Mouse (Mus musculus): Measurements from ENCODE around the gene Desi1. TPM values are rescaled to one million over a fixed set of nuclear protein-coding genes. Genes with fewer than 3 reads are reported as not detected.

The Desi1 gene
- polyA plus RNA-seq, 1 experiment from 2014 or later, result 51.0 TPM

DNA sequence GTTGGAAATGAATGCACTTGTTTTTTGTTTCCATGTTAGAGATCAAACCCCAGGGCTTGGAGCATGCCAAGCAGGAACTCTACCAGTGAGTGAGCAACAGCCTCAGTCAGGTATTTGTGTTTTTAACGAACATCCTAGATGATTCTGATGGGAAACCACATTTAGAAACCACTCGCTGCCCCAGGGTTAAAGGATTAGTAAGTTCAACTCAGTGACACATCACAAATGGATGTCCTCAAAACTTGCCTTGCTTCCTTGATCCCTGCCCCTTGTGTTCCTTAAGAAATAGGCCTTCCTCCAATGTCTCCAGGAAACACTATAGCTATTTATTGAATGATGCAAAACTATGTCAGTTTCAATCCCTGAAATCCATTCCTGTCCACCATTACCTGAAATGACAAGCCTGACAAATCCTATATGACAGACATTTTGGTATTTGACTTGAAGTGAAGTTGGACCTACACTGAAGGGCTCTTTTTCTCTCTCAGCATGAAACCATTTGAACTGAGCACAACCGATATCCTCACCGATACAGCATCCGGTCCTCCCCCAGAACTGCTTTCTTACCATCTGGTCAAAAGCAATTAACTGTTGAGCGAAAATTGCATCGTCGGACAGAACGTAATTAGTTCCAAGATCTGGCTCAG lies 18.8 kb downstream of the Desi1 start:
- Histone ChIP-seq H3K4me1 (ENCODE audit: control insufficient read depth, insufficient read depth, low read length) (peaks cover 17% of the 10 kb centered on the region), H3K4me2 (ENCODE audit: low read length) (peak overlapping the region; percentile 78), H3K4me3 (replicated peaks; ENCODE audit: low read depth, low read length) (peak overlapping the region; percentile 67), H3K9ac (replicated peaks; ENCODE audit: low read length) (peak overlapping the region; percentile 66), H3K36me3 (ENCODE audit: control insufficient read depth, insufficient read depth, low read length) (peaks cover 10% of the 10 kb centered on the region; the same call in 1 of the 2 replicates), H3K27me3 (ENCODE audit: control insufficient read depth, insufficient read depth, low read length) (no peaks in the 10 kb centered on the region), H3K27ac (replicated peaks; ENCODE audit: low read depth, low read length) (peak overlapping the region; percentile 72; the same call in 1 of the 2 replicates), H3K9me3 (ENCODE audit: control insufficient read depth, low read length) (no peaks in the 10 kb centered on the region)
- no peak for DNase-seq
- 20% methylated on average over 9 of the region's 9 CpGs for WGBS
- no peak for ATAC-seq (ENCODE audit: low FRiP score, low TSS enrichment)

DNA sequence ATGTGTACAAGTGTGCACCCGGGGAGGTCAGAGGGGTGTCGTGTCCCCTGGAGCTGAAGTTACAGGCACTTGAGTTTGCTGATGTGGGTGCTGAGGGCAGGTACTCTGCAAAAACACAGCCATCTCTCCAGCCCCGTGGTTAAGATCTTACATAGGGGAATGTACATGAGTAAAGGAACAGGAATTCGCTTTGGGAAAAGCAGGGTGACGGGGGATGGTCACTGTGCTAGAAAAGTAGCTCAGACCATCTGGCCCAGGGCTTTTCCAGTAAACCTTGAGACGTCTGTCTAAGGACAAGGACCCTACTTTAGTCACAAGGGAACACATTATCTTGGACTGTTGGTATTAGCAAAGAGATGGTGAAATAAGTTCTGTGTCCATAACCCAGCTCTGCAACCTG lies 21.7 kb downstream of the Desi1 start:
- H3K9ac ChIP-seq (replicated peaks; ENCODE audit: low read length), result no peak overlapping the region
- H3K27ac ChIP-seq (replicated peaks; ENCODE audit: low read depth, low read length), result no peak overlapping the region
- H3K4me2 ChIP-seq (ENCODE audit: low read length), result no peak overlapping the region
- 92% methylated on average over 6 of the region's 6 CpGs for WGBS
- peaks cover 15% of the 10 kb centered on the region for H3K4me1 ChIP-seq (ENCODE audit: control insufficient read depth, insufficient read depth, low read length)
- no peaks in the 10 kb centered on the region for H3K36me3 ChIP-seq (ENCODE audit: control insufficient read depth, insufficient read depth, low read length)
- no peak for ATAC-seq (ENCODE audit: low FRiP score, low TSS enrichment)
- no peak overlapping the region for H3K4me3 ChIP-seq (replicated peaks; ENCODE audit: low read depth, low read length)
- DNase-seq, result no peak
- no peaks in the 10 kb centered on the region for H3K9me3 ChIP-seq (ENCODE audit: control insufficient read depth, low read length)
- no peaks in the 10 kb centered on the region for H3K27me3 ChIP-seq (ENCODE audit: control insufficient read depth, insufficient read depth, low read length)

DNA sequence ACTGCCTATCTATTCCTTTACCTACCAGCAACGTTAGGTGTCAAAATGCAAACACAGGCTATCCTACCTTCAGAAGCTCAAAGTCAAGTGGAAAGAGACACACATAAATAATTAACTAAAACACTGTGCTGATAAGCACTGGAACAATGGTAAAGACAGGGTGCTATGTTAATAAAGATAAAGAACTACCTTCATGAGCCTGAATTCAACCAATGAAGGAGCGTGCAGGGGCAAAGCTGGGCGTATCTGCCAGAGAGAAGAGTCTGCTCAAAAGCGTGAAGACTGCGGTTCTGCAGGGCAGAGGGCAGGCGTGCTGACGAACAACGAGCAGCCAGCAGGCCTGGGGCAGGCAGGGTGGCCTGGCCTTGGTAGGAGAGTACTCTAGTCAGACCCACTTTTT lies 29.4 kb downstream of the Desi1 start:
- Histone ChIP-seq H3K4me1 (ENCODE audit: control insufficient read depth, insufficient read depth, low read length) (no peaks in the 10 kb centered on the region), H3K4me2 (ENCODE audit: low read length) (no peak overlapping the region), H3K36me3 (ENCODE audit: control insufficient read depth, insufficient read depth, low read length) (peaks cover 33% of the 10 kb centered on the region), H3K27ac (replicated peaks; ENCODE audit: low read depth, low read length) (no peak overlapping the region), H3K4me3 (replicated peaks; ENCODE audit: low read depth, low read length) (no peak overlapping the region), H3K9ac (replicated peaks; ENCODE audit: low read length) (no peak overlapping the region), H3K9me3 (ENCODE audit: control insufficient read depth, low read length) (no peaks in the 10 kb centered on the region), H3K27me3 (ENCODE audit: control insufficient read depth, insufficient read depth, low read length) (no peaks in the 10 kb centered on the region)
- no peak for ATAC-seq (ENCODE audit: low FRiP score, low TSS enrichment)
- no peak for DNase-seq
- 90% methylated on average over 8 of the region's 8 CpGs for WGBS

DNA sequence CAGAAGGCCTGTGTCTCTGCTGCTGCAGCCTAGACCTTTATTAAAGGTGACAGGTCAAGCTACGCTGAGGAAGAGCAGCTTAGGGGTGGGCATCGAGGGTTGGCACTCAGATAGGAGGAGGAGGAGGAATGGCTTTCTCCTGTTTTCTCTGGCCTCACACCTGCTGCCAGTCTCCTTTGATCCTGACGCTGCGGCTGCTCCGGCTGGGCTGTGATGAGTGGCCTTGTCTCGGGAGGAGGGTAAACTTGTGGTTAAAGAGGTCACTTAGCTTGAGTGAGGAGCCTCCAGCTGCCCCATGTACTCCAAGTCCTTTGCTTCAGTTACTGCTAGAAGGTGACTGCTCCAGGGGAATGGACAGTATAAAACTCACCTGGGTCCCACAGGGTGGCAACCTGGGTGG lies 39.7 kb downstream of the Desi1 start:
- Histone ChIP-seq H3K27me3 (ENCODE audit: control insufficient read depth, insufficient read depth, low read length) (no peaks in the 10 kb centered on the region), H3K9me3 (ENCODE audit: control insufficient read depth, low read length) (no peaks in the 10 kb centered on the region), H3K4me3 (replicated peaks; ENCODE audit: low read depth, low read length) (no peak overlapping the region), H3K9ac (replicated peaks; ENCODE audit: low read length) (no peak overlapping the region), H3K27ac (replicated peaks; ENCODE audit: low read depth, low read length) (no peak overlapping the region), H3K36me3 (ENCODE audit: control insufficient read depth, insufficient read depth, low read length) (peaks cover 62% of the 10 kb centered on the region), H3K4me2 (ENCODE audit: low read length) (no peak overlapping the region), H3K4me1 (ENCODE audit: control insufficient read depth, insufficient read depth, low read length) (no peaks in the 10 kb centered on the region)
- no peak for ATAC-seq (ENCODE audit: low FRiP score, low TSS enrichment)
- WGBS, result 93% methylated on average over 6 of the region's 6 CpGs
- no peak for DNase-seq

DNA sequence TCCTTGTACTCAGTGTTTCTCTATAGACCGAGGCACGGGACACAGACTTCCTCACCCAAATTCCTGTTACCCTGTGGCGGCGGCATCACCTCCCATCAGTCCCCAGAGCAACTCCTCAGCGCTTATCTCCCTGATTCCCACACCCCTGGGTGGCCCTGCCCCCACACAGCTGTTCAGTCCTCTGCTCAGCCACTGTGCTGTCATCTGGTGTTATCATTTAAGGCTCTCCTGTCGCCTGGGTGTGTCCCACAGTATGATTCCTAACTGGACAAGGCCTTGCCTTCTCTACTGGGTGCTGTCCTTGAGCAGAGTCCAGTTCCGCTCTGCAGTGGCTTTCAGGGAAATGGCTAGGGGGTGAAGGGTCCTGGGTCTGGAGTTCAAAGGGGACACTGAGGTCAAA lies 43.1 kb downstream of the Desi1 start:
- ATAC-seq (ENCODE audit: low FRiP score, low TSS enrichment), result no peak
- Histone ChIP-seq H3K4me1 (ENCODE audit: control insufficient read depth, insufficient read depth, low read length) (0 out of 2 replicates have a peak, but pooled peaks cover 3% of the 10 kb centered on the region), H3K9me3 (ENCODE audit: control insufficient read depth, low read length) (no peaks in the 10 kb centered on the region), H3K4me2 (ENCODE audit: low read length) (no peak overlapping the region), H3K9ac (replicated peaks; ENCODE audit: low read length) (no peak overlapping the region), H3K4me3 (replicated peaks; ENCODE audit: low read depth, low read length) (no peak overlapping the region), H3K36me3 (ENCODE audit: control insufficient read depth, insufficient read depth, low read length) (peaks cover 29% of the 10 kb centered on the region), H3K27me3 (ENCODE audit: control insufficient read depth, insufficient read depth, low read length) (no peaks in the 10 kb centered on the region), H3K27ac (replicated peaks; ENCODE audit: low read depth, low read length) (no peak overlapping the region)
- 58% methylated on average over 7 of the region's 7 CpGs for WGBS
- no peak for DNase-seq

DNA sequence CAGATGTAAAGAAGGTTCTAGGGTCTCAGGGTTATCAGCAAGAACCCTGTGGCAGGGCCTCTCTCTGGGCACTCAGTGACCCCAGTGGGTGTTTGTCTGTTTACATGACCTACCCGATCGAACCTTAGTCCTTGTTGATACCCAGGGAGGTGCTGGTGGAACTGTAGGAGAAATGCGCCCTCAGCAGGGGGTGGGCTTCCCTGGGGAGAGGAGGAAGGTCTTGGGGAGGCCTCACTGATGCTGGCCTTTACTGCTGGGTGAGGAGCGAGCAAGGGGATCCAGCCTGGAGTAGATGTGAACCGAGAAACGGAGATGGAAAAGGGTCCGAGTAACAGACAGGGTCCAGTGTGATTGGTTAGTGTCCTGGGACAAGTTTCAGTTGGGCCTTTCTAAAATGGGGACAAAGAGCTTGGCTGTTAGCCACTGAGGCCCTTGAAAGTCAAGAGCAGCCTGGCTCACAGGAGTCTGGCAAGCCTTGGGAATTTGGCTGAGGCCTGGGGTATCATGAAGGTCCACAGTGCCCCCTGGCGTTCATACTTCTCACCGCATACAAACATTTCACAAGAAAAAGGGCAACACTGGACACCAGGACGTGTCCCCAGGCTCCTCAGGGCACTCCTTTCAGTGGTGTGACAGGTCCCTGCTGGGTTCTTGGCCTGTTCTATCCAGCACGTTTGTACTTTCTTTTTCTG lies 44.1 kb downstream of the Desi1 start:
- ATAC-seq (ENCODE audit: low FRiP score, low TSS enrichment), result peak; percentile 66; the same call in 1 of the 2 replicates
- DNase-seq, result peak; percentile 94
- Histone ChIP-seq H3K4me3 (replicated peaks; ENCODE audit: low read depth, low read length) (no peak overlapping the region), H3K4me2 (ENCODE audit: low read length) (no peak overlapping the region), H3K4me1 (ENCODE audit: control insufficient read depth, insufficient read depth, low read length) (0 out of 2 replicates have a peak, but pooled peaks cover 10% of the 10 kb centered on the region), H3K27me3 (ENCODE audit: control insufficient read depth, insufficient read depth, low read length) (no peaks in the 10 kb centered on the region), H3K36me3 (ENCODE audit: control insufficient read depth, insufficient read depth, low read length) (peaks cover 18% of the 10 kb centered on the region), H3K27ac (replicated peaks; ENCODE audit: low read depth, low read length) (no peak overlapping the region), H3K9ac (replicated peaks; ENCODE audit: low read length) (no peak overlapping the region), H3K9me3 (ENCODE audit: control insufficient read depth, low read length) (no peaks in the 10 kb centered on the region)
- 43% methylated on average over 11 of the region's 11 CpGs for WGBS

DNA sequence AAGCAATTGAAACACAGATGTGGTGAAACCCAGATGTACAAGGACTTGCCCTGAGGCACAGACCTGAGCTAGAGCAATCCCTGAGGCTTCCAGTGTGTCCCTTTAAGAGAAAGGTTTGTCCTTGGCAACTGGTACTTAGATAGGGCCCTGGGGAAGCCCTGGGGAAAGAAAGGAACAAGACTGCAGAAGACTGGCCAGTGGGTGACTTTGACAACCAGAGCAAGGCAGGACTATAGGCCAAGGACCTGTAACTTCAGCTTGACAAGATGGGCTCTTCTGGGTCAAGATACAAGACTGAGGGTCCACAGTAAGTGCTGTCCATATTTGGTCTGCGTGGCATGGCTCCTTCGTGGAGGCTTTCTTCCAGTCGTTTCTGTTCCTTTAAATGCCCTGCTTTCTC lies 46.0 kb downstream of the Desi1 start, which contains the start of gene Xrcc6:
Gene Xrcc6, plus strand, starts transcription at position 190 of the 400 bp plus-strand sequence.
- 85% methylated on average over 3 of the region's 3 CpGs for WGBS

DNA sequence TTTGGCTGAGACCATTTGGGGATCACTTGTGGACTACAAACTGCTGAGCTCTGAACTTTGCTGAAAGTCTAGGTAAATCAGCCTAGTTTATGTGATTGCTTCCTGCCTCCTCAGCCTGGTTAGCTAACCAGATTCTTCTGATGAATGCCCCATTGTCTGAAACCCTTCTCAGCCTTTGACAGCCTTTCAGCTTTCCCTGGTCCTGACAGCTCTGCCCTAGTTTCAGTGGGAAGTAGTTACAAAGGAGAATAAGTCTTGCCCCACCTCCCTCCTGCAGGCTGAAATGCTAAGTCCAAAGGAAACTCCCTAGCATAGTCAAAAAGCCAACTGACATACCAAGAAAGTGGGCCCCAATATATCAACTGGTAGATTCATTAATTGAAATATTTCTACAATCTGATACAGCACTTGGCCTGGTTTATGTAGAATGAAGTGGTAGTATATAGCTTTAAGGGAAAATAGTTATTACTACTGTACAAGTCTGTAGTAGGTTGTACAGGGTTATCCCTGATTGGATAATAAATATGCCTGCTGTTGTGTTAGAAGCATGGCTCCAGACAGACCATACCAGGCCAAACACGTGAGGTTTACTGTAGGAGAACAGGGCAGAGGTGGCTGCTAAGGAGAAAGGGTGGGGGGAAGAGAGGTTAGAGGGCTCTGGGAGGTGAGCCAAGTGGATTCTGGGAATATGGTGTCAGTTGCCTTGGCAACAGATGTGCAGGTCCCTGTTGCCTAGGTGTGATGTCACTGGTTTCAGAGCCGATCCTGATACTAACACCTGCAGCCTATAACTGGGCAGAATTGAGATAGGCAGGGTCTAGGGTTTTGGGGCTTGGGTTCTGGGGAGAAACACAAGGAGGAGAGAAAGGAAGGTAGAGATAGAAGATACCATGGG lies 48.1 kb downstream of the Desi1 start:
- no peak overlapping the region for H3K9ac ChIP-seq (replicated peaks; ENCODE audit: low read length)
- H3K36me3 ChIP-seq (ENCODE audit: control insufficient read depth, insufficient read depth, low read length), result no peaks in the 10 kb centered on the region
- H3K4me3 ChIP-seq (replicated peaks; ENCODE audit: low read depth, low read length), result no peak overlapping the region
- H3K4me2 ChIP-seq (ENCODE audit: low read length), result no peak overlapping the region
- ATAC-seq (ENCODE audit: low FRiP score, low TSS enrichment) (no peak), DNase-seq (peak; percentile 41)
- H3K27ac ChIP-seq (replicated peaks; ENCODE audit: low read depth, low read length), result 0 out of 2 replicates have a peak overlapping the region, but pooled peaks have one; percentile 2
- 0 out of 2 replicates have a peak, but pooled peaks cover 10% of the 10 kb centered on the region for H3K4me1 ChIP-seq (ENCODE audit: control insufficient read depth, insufficient read depth, low read length)
- WGBS, result 61% methylated on average over 2 of the region's 2 CpGs
- H3K27me3 ChIP-seq (ENCODE audit: control insufficient read depth, insufficient read depth, low read length), result no peaks in the 10 kb centered on the region
- H3K9me3 ChIP-seq (ENCODE audit: control insufficient read depth, low read length), result no peaks in the 10 kb centered on the region

More for the DNA sequence above, 46.0 kb downstream of the Desi1 start, which contains the start of gene Xrcc6:
- 0 out of 2 replicates have a peak, but pooled peaks cover 10% of the 10 kb centered on the region for H3K4me1 ChIP-seq (ENCODE audit: control insufficient read depth, insufficient read depth, low read length)
- ATAC-seq (ENCODE audit: low FRiP score, low TSS enrichment) (no peak), DNase-seq (no peak)
- H3K27ac ChIP-seq (replicated peaks; ENCODE audit: low read depth, low read length), result no peak within 1 kb of the TSS
- H3K4me2 ChIP-seq (ENCODE audit: low read length), result no peak within 1 kb of the TSS
- no peaks in the 10 kb centered on the region for H3K9me3 ChIP-seq (ENCODE audit: control insufficient read depth, low read length)
- H3K4me3 ChIP-seq (replicated peaks; ENCODE audit: low read depth, low read length), result no peak within 1 kb of the TSS
- H3K9ac ChIP-seq (replicated peaks; ENCODE audit: low read length), result no peak within 1 kb of the TSS
- H3K36me3 ChIP-seq (ENCODE audit: control insufficient read depth, insufficient read depth, low read length), result 0 out of 2 replicates have a peak, but pooled peaks cover 2% of the 10 kb centered on the region
- H3K27me3 ChIP-seq (ENCODE audit: control insufficient read depth, insufficient read depth, low read length), result no peaks in the 10 kb centered on the region

Measured in midbrain, embryonic 14.5 days (tissue).